Mouse (Mus musculus): ENCODE data around the gene Nxph1. TPM values are rescaled to one million over a fixed set of nuclear protein-coding genes. Genes with fewer than 3 reads are reported as not detected.
A peak's percentile ranks its signal among the peaks of the same experiment; 100 is the strongest.

The Nxph1 gene
- total RNA-seq (2021): not detected
- long read RNA-seq, experiment 1: 0 reads
- long read RNA-seq, experiment 2: 0 reads

- intact Hi-C loops (cut with DNase I): no loop called here
- Histone ChIP-seq H3K27ac (no peak within 1 kb of the TSS), H3K4me3 (peak within 1 kb of the TSS; percentile 47)
- TF ChIP-seq CTCF (IDR thresholded peaks at IDR 0.05): no peak
- no peak for DNase-seq
These were observed at the start of gene Nxph1 for GRCm38 (mm10) chr6:8948131-8948470. Nxph1 (plus strand) TSS chr6:8948431.

GRCm38 (mm10) chr6:8900021-8900728 is 48.1 kb upstream of the Nxph1 start:
- no peak for TF ChIP-seq CTCF (IDR thresholded peaks at IDR 0.05)
- Histone ChIP-seq H3K27ac (no peak overlapping the region), H3K4me3 (no peak overlapping the region)
- intact Hi-C loops (cut with DNase I): no loop called here
- no peak for DNase-seq

GRCm38 (mm10) chr6:8900729-8901122 is 47.5 kb upstream of the Nxph1 start:
- no peak for TF ChIP-seq CTCF (IDR thresholded peaks at IDR 0.05)
- Histone ChIP-seq H3K27ac (no peak overlapping the region), H3K4me3 (no peak overlapping the region)
- intact Hi-C loops (cut with DNase I): no loop called here
- no peak for DNase-seq

GRCm38 (mm10) chr6:8907917-8908316 is 40.3 kb upstream of the Nxph1 start:
- Histone ChIP-seq H3K27ac (no peak overlapping the region), H3K4me3 (no peak overlapping the region)
- no peak for DNase-seq
- no peak for TF ChIP-seq CTCF (IDR thresholded peaks at IDR 0.05)
- intact Hi-C loops (cut with DNase I): no loop called here

- intact Hi-C loops (cut with DNase I): no loop called here
- no peak overlapping the region for H3K4me3 ChIP-seq
- no peak overlapping the region for H3K27ac ChIP-seq
- no peak for TF ChIP-seq CTCF (IDR thresholded peaks at IDR 0.05)
- DNase-seq: no peak
These were observed 34.8 kb upstream of the Nxph1 start for GRCm38 (mm10) chr6:8913404-8913803.

GRCm38 (mm10) chr6:8914682-8915081 is 33.5 kb upstream of the Nxph1 start:
- TF ChIP-seq CTCF (IDR thresholded peaks at IDR 0.05): no peak
- Histone ChIP-seq H3K4me3 (no peak overlapping the region), H3K27ac (no peak overlapping the region)
- intact Hi-C loops (cut with DNase I): no loop called here
- DNase-seq: no peak

GRCm38 (mm10) chr6:8924481-8924880 is 23.8 kb upstream of the Nxph1 start:
- no peak for TF ChIP-seq CTCF (IDR thresholded peaks at IDR 0.05)
- intact Hi-C loops (cut with DNase I): no loop called here

GRCm38 (mm10) chr6:8935241-8935640 is 13.0 kb upstream of the Nxph1 start:
- TF ChIP-seq CTCF (IDR thresholded peaks at IDR 0.05): no peak
- intact Hi-C loops (cut with DNase I): no loop called here
- Histone ChIP-seq H3K4me3 (no peak overlapping the region), H3K27ac (no peak overlapping the region)
- DNase-seq: no peak

More at GRCm38 (mm10) chr6:8924481-8924880, 23.8 kb upstream of the Nxph1 start:
- DNase-seq: no peak
- Histone ChIP-seq H3K4me3 (no peak overlapping the region), H3K27ac (no peak overlapping the region)

GRCm38 (mm10) chr6:8935705-8936104 is 12.5 kb upstream of the Nxph1 start:
- peak; percentile 78 for TF ChIP-seq CTCF (IDR thresholded peaks at IDR 0.05)
- intact Hi-C loops (cut with DNase I): no loop called here
- DNase-seq: no peak
- Histone ChIP-seq H3K4me3 (no peak overlapping the region), H3K27ac (no peak overlapping the region)

GRCm38 (mm10) chr6:8936168-8936567 is 12.1 kb upstream of the Nxph1 start:
- intact Hi-C loops (cut with DNase I): no loop called here
- DNase-seq: no peak

GRCm38 (mm10) chr6:8948471-8949411 is 510 bp downstream of the Nxph1 start:
- intact Hi-C loops (cut with DNase I): no loop called here
- TF ChIP-seq CTCF (IDR thresholded peaks at IDR 0.05): no peak
- peak; percentile 26 for DNase-seq
- no peak overlapping the region for H3K27ac ChIP-seq
- peak overlapping the region; percentile 47 for H3K4me3 ChIP-seq

More at GRCm38 (mm10) chr6:8936168-8936567, 12.1 kb upstream of the Nxph1 start:
- Histone ChIP-seq H3K27ac (no peak overlapping the region), H3K4me3 (no peak overlapping the region)
- TF ChIP-seq CTCF (IDR thresholded peaks at IDR 0.05): no peak

- intact Hi-C loops (cut with DNase I): no loop called here
- Histone ChIP-seq H3K4me3 (peak overlapping the region; percentile 29; the same call in 1 of the 2 replicates), H3K27ac (no peak overlapping the region)
- DNase-seq: no peak
- TF ChIP-seq CTCF (IDR thresholded peaks at IDR 0.05): no peak
These were observed 1.5 kb downstream of the Nxph1 start for GRCm38 (mm10) chr6:8949665-8950201.

Measured in gastrocnemius, adult 2 months (tissue).